Mouse (Mus musculus) limb, embryonic 14.5 days (tissue): ENCODE data around the gene Abca5. TPM values are rescaled to one million over a fixed set of nuclear protein-coding genes. Genes with fewer than 3 reads are reported as not detected.
A peak's percentile ranks its signal among the peaks of the same experiment; 100 is the strongest.

Experiments used
- ATAC-seq: fragments of 200-750 bp; cut with Nextera tagmentation; 2 replicates; pipeline ENCODE4 v1.8.0; 2017; ENCODE audit warnings: low read depth, moderate number of reproducible peaks, moderate TSS enrichment; ENCODE audit not compliant: low FRiP score
- DNase-seq: peaks from one replicate; pipeline ENCODE4 v3.0.0-alpha.2; 2015; ENCODE audit warnings: low spot score
- H3K27ac ChIP-seq: fragments of 300-500 bp; sonication (generic); replicated peaks from 2 replicates; pipeline ENCODE4 v1.5.1; 2014; ENCODE audit warnings: low read depth, mild to moderate bottlenecking, low read length, moderate library complexity, mixed read lengths
- H3K27me3 ChIP-seq: fragments of 300-500 bp; sonication (generic); 2 replicates; pipeline ENCODE4 v1.6.1; 2014; ENCODE audit warnings: low read length, mixed read lengths; ENCODE audit not compliant: control insufficient read depth, insufficient read depth
- H3K36me3 ChIP-seq: fragments of 300-500 bp; sonication (generic); 2 replicates; pipeline ENCODE4 v1.6.1; 2014; ENCODE audit warnings: mild to moderate bottlenecking, low read length, moderate library complexity, mixed read lengths; ENCODE audit not compliant: control insufficient read depth, insufficient read depth
- H3K4me1 ChIP-seq: fragments of 300-500 bp; sonication (generic); 2 replicates; pipeline ENCODE4 v1.6.1; 2014; ENCODE audit warnings: antibody characterized with exemption, low read length, mixed read lengths; ENCODE audit not compliant: control insufficient read depth, insufficient read depth
- H3K4me2 ChIP-seq: fragments of 300-500 bp; sonication (generic); replicated peaks from 2 replicates; pipeline ENCODE4 v1.6.1; 2014; ENCODE audit warnings: low read depth, mild to moderate bottlenecking, low read length, moderate library complexity; ENCODE audit not compliant: severe bottlenecking
- H3K4me3 ChIP-seq: fragments of 300-500 bp; sonication (generic); replicated peaks from 2 replicates; pipeline ENCODE4 v1.5.1; 2014; ENCODE audit warnings: low read length
- H3K9ac ChIP-seq: fragments of 300-500 bp; sonication (generic); 2 replicates; pipeline ENCODE4 v1.6.1; 2014; ENCODE audit warnings: mild to moderate bottlenecking, low read depth, low read length, moderate library complexity; ENCODE audit not compliant: severe bottlenecking
- H3K9me3 ChIP-seq: fragments of 300-500 bp; sonication (generic); 2 replicates; pipeline ENCODE4 v1.6.1; 2016; ENCODE audit warnings: low read length; ENCODE audit not compliant: control insufficient read depth
- POLR2A ChIP-seq: fragments of 200-500 bp; IDR thresholded peaks from 2 replicates; pipeline ENCODE4 v1.8.0; 2012; ENCODE audit warnings: inconsistent platforms, mild to moderate bottlenecking, moderate library complexity, borderline replicate concordance; ENCODE audit not compliant: insufficient read depth, insufficient read length; ENCODE audit errors: extremely low read depth
- WGBS: fragments of 180-500 bp; shearing (Covaris S2); extraction: QIAGEN DNeasy Blood & Tissue Kit; methylation state at CpG from one replicate; pipeline ENCODE4 v1.1.7; 2014; 5-methylcytosine and 5-hydroxymethylcytosine counted together
- polyA plus RNA-seq, 2 experiments: library from polyadenylated mRNA; depleted of rRNA in 1 of 2; stranded (reverse) in 1 of 2; unstranded in 1 of 2; fragments of >200 nt; fragmentation: Nextera tagmentation in 1 of 2; extraction: Ambion mirVana in 1 of 2; gene quantifications; 2 replicates each; pipeline versions ENCODE4 v1.2.1 to v1.2.3; 2012 to 2014

Gene Abca5
- polyA plus RNA-seq (2012; rRNA removed) (4.7 TPM in 2 replicates), polyA plus RNA-seq (2014; fragmentation: Nextera tagmentation; extraction: Ambion mirVana) (8.8 and 9.7 TPM in 2 replicates)

DNA sequence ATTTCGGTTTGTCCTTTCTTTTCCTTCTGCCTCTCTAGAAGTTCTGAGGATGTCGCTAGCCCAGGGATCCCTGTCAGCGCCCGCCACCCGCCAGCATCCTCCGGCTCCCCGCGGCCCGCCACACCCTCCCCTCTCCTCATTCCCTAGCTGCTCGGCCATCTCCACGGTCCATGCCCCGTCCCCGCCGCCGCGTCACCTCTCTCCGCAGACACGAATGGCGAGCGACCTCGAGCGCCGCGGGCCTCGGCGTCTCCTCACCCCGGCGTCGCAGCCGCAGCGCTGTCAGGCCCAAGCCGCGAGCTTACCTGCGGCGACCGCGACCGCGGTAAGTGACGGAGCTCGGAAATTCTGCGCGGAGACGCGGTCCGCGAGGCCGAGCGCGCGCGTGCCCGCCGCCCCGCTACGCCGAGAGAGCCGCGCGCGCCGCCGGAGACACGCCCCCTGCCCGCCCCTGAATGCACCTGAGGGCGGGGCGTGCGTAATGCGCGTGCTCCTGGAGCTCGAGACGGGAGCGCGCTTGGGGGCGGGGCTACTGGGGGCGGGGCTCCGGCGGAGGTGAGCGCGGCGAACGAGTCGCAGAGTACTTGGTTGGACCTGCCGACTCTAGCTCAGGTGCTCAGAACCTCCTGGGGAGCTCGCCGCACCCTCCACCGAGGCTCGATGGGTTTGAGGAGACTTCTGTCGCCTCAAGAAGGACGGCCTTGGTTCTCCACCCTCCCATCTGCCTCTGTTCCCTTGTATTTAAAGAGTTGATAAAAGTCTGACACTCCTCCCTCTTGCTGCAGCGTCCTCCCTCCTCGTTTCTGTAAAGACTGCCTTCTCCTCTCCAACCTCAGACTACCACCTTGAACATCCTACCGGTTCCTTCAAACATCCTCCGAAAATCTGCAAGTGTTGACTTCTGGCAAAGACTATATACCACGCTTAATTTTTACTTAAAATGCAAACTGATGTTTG, at the start of gene Abca5:
Gene Abca5, minus strand, starts transcription at position 428 of the 957 bp plus-strand sequence.
- DNase-seq (peak; percentile 84), ATAC-seq (peak; percentile 87)
- Histone ChIP-seq H3K27me3 (peaks cover 5% of the 10 kb centered on the region; the same call in 1 of the 2 replicates), H3K4me3 (peak within 1 kb of the TSS; percentile 77), H3K9ac (peak within 1 kb of the TSS; percentile 68), H3K9me3 (no peaks in the 10 kb centered on the region), H3K4me1 (no peaks in the 10 kb centered on the region), H3K4me2 (peak within 1 kb of the TSS; percentile 83), H3K36me3 (no peaks in the 10 kb centered on the region), H3K27ac (0 out of 2 replicates have a peak within 1 kb of the TSS, but pooled peaks have one; percentile 26)
- peak; percentile 58; the same call in 1 of the 2 replicates for TF ChIP-seq POLR2A
- WGBS = 1% methylated on average over 76 of the region's 95 CpGs

DNA sequence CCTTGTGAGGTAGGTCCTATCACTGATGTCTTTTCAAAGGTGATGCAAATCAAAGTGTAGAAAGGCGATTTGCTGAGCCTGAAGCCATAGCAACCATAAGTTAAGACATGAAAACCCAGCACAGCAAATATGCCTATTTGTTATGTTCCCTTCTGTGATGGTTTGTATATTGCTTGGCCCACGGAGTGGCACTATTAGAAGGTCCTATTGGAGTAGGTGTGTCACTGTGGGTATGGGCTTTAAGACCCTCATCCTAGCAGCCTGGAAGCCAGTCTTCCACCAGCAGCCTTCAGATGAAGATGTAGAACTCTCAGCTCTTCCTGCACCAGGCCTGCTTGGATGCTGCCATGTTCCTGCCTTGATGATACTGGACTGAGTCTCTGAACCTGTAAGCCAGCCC, 48.0 kb upstream of the Abca5 start:
- Histone ChIP-seq H3K36me3 (no peaks in the 10 kb centered on the region), H3K4me3 (no peak overlapping the region), H3K4me1 (no peaks in the 10 kb centered on the region), H3K27me3 (no peaks in the 10 kb centered on the region), H3K4me2 (no peak overlapping the region), H3K27ac (no peak overlapping the region), H3K9me3 (no peaks in the 10 kb centered on the region), H3K9ac (no peak overlapping the region)
- no peak for TF ChIP-seq POLR2A
- no peak for DNase-seq
- ATAC-seq = no peak
- 89% methylated on average over 2 of the region's 2 CpGs for WGBS

DNA sequence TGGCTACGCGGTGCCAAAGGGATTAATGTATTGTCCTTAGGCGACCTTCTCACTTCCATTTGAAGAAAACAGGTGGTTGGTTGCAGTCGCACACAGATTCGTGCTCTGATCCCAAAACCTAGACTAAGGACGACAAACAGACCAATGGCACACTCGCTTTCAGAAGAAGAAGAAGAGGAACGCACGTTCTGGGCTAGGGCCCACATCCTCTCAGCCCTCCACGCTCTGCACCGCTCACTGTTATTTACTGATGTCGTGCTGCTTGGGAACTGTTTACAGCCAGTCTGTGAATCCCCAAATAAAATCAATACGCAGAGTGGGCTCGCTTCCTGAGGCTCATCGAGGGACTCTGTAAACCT, 42.8 kb upstream of the Abca5 start:
- no peaks in the 10 kb centered on the region for H3K36me3 ChIP-seq
- H3K4me3 ChIP-seq = peak overlapping the region; percentile 39
- no peak for DNase-seq
- no peaks in the 10 kb centered on the region for H3K27me3 ChIP-seq
- WGBS = 15% methylated on average over 15 of the region's 15 CpGs
- peak; percentile 9; the same call in 1 of the 2 replicates for ATAC-seq
- H3K9me3 ChIP-seq = no peaks in the 10 kb centered on the region
- peak overlapping the region; percentile 80 for H3K4me2 ChIP-seq
- H3K9ac ChIP-seq = peak overlapping the region; percentile 49; the same call in 1 of the 2 replicates
- H3K27ac ChIP-seq = no peak overlapping the region
- no peak for TF ChIP-seq POLR2A
- H3K4me1 ChIP-seq = peaks cover 6% of the 10 kb centered on the region; the same call in 1 of the 2 replicates

DNA sequence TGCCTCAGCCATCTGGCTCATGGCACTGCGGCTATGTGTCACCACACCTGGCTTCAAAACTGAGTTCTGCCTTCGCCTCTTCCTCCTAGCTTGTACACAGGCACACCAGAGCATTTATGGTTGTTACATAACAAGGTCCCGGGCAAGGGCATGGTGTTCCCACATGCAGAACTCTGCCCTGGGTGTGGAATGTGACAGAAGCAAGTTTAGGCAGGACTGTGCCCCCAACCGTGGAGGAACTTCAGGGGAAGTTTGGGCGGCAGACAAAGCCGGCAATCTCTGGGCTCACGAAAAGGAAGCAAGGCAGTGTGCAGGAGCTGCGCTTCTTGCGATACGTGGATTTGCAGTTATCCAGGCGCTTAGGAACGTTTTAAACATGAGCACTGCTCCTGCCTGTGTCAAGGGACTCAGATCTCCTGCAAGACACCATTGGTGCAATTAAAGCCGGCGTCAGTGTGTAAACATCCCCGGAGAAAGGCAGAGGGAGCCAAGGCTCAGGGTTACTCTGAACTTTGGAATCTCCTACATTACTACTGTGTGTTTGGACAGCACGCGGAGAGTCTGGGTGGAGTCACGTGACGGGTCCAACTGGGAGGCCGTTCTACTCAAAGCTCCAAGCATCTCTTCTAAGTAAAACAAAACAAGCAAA, 42.3 kb upstream of the Abca5 start:
- Histone ChIP-seq H3K27me3 (no peaks in the 10 kb centered on the region), H3K9me3 (no peaks in the 10 kb centered on the region), H3K4me1 (peaks cover 6% of the 10 kb centered on the region; the same call in 1 of the 2 replicates), H3K27ac (peak overlapping the region; percentile 55; the same call in 1 of the 2 replicates), H3K4me3 (peak overlapping the region; percentile 39), H3K36me3 (no peaks in the 10 kb centered on the region), H3K4me2 (peak overlapping the region; percentile 80), H3K9ac (peak overlapping the region; percentile 49)
- no peak for TF ChIP-seq POLR2A
- WGBS = 6% methylated on average over 20 of the region's 20 CpGs
- peak; percentile 75 for ATAC-seq
- DNase-seq = peak; percentile 59

DNA sequence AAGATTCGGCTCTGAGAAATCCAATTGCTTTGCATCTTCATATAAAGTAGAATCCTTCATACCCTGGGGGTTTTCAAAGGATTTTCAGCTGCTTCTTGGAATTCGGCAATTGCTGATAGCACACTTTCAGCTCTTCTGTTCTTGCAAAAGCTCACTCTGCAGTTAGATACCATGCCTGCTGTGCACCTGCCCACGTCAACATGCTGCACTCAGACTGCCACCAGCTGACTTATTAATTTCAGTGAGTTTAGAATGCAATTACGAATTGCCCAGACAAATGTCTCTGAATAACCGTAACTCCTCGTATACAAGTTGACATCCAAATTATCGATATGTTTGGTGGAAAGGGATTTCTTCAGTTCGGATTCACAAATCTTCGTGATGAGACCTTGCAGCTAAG, 36.5 kb upstream of the Abca5 start:
- Histone ChIP-seq H3K27ac (no peak overlapping the region), H3K4me3 (no peak overlapping the region), H3K27me3 (no peaks in the 10 kb centered on the region), H3K9me3 (no peaks in the 10 kb centered on the region), H3K4me1 (peaks cover 5% of the 10 kb centered on the region; the same call in 1 of the 2 replicates), H3K4me2 (no peak overlapping the region), H3K9ac (no peak overlapping the region), H3K36me3 (no peaks in the 10 kb centered on the region)
- TF ChIP-seq POLR2A = no peak
- DNase-seq (no peak), ATAC-seq (no peak)
- WGBS = 75% methylated on average over 9 of the region's 9 CpGs
